Mouse (Mus musculus) megakaryocyte, adult 5-6 weeks (primary cell): Measurements from ENCODE around the gene Fnip2. TPM values are rescaled to one million over a fixed set of nuclear protein-coding genes. Genes with fewer than 3 reads are reported as not detected.

ENCODE experiments used
- ATAC-seq: 2 replicates; pipeline ENCODE4 v1.8.0; 2016; ENCODE audit warnings: mild to moderate bottlenecking, inconsistent platforms; ENCODE audit not compliant: poor library complexity, severe bottlenecking
- total RNA-seq, 2 experiments: library from RNA; stranded (forward) in 1 of 2; stranded (reverse) in 1 of 2; fragments of 153-499, 151-499 nt in 1 of 2; fragments of 221-1000, 200-1000 nt in 1 of 2; gene quantifications; 2 replicates each; pipeline versions ENCODE4 v1.2.3 to v1.2.4; 2015 to 2017

The Fnip2 gene
- total RNA-seq, 2 experiments from 2014 or later, result 17.1 to 21.3 TPM

GRCm38 (mm10) chr3:79433593-79433992 lies 134.0 kb downstream of the Fnip2 start:
- ATAC-seq, result no peak

GRCm38 (mm10) chr3:79425441-79425840 lies 142.2 kb downstream of the Fnip2 start:
- no peak for ATAC-seq

- no peak for ATAC-seq
These were observed 148.7 kb downstream of the Fnip2 start for GRCm38 (mm10) chr3:79418921-79419320.

GRCm38 (mm10) chr3:79416944-79417680 lies 150.5 kb downstream of the Fnip2 start:
- ATAC-seq, result no peak

GRCm38 (mm10) chr3:79415929-79416328 lies 151.7 kb downstream of the Fnip2 start:
- no peak for ATAC-seq

GRCm38 (mm10) chr3:79415081-79415480 lies 152.5 kb downstream of the Fnip2 start:
- no peak for ATAC-seq

- ATAC-seq, result no peak
These were observed 154.1 kb downstream of the Fnip2 start for GRCm38 (mm10) chr3:79413492-79413891.

GRCm38 (mm10) chr3:79411666-79412065 lies 155.9 kb downstream of the Fnip2 start:
- no peak for ATAC-seq

GRCm38 (mm10) chr3:79410629-79410995 lies 157.0 kb downstream of the Fnip2 start:
- 0 out of 2 replicates have a peak, but pooled peaks have one; percentile 33 for ATAC-seq

- ATAC-seq, result no peak
These were observed 157.5 kb downstream of the Fnip2 start for GRCm38 (mm10) chr3:79409927-79410628.

GRCm38 (mm10) chr3:79408546-79408945 lies 159.1 kb downstream of the Fnip2 start:
- no peak for ATAC-seq

Other genes starting within 250 kb of the Fnip2 start
- not detected in 2 replicates for gene Gm17359, start 231.1 kb downstream of the Fnip2 start, total RNA-seq (2015)
- gene Gm17359, start 231.1 kb downstream of the Fnip2 start, total RNA-seq (2017), result not detected in 2 replicates
- 61.9 and 62.0 TPM in 2 replicates for gene Ppid, start 23.5 kb upstream of the Fnip2 start, total RNA-seq (2015)
- gene Ppid, start 23.5 kb upstream of the Fnip2 start, total RNA-seq (2017), result 80.3 and 85.5 TPM in 2 replicates
- gene 4930579G24Rik, start 61.3 kb upstream of the Fnip2 start, total RNA-seq (2015), result 31.1 and 39.0 TPM in 2 replicates
- 11.8 and 16.7 TPM in 2 replicates for gene 4930579G24Rik, start 61.3 kb upstream of the Fnip2 start, total RNA-seq (2017)
- 28.4 and 34.4 TPM in 2 replicates for gene Etfdh, start 61.7 kb upstream of the Fnip2 start, total RNA-seq (2015)
- gene Etfdh, start 61.7 kb upstream of the Fnip2 start, total RNA-seq (2017), result 49.6 and 56.6 TPM in 2 replicates
- not detected in 2 replicates for gene Rxfp1, start 170.1 kb upstream of the Fnip2 start, total RNA-seq (2015)
- gene Rxfp1, start 170.1 kb upstream of the Fnip2 start, total RNA-seq (2017), result 0.04 TPM in 1 of 2 replicates, not detected in the other